Mouse (Mus musculus) ovary, postnatal 10 days (tissue): ENCODE measurements around the gene Lrp3.
"Not testable (repeated sequence)": the region's sequence is repeated elsewhere in the genome, so short reads cannot be mapped to it uniquely, and the experiment has no call there.

Experiments
- DNase-seq: peaks from one replicate; pipeline ENCODE4 v3.0.0; 2022; ENCODE audit warnings: low spot score

Gene Lrp3

DNA sequence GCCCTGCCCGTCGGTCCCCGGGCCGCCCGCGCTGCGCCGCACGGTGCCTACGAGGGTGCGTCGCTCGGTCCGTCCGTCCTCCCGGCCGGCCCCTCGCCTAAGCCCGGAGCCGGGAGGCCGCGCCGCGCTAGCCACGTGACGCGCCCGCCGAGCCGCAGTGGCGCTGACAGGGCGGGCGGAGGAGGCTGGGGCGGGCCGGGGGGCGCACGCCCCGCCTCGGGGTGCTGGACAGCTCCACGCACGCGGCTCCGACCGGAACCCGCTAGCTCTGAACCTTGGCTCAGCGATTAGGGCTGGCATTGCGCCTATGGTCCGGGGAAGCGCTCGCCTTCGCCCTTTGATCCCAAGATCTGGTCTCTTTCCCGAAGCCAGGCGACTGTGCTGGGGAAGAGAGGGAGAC, at the start of gene Lrp3:
Gene Lrp3 (minus strand): TSS at position 274 of the 400 bp plus-strand sequence.
- DNase-seq: peak; percentile 41

DNA sequence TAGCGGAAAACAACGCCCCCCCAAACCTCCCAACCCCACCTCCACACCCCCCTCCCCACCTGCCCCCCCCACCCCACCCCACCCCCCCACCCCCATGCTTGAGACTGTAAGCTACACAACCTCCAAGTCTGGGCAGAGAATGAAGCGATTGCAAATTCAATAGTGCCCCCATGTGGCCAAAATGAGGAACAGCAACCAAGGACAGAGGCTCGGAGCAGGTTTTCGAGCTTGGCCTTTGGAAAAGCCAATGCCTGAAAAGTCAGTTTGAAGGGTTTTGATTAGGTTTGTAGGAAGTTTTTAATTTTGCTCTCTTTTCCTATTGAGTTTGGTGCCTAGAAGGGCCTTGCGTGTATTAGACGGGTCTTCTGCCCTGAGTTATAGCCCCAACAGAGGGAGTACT, 49.4 kb upstream of the Lrp3 start:
- peak; percentile 12 for DNase-seq

DNA sequence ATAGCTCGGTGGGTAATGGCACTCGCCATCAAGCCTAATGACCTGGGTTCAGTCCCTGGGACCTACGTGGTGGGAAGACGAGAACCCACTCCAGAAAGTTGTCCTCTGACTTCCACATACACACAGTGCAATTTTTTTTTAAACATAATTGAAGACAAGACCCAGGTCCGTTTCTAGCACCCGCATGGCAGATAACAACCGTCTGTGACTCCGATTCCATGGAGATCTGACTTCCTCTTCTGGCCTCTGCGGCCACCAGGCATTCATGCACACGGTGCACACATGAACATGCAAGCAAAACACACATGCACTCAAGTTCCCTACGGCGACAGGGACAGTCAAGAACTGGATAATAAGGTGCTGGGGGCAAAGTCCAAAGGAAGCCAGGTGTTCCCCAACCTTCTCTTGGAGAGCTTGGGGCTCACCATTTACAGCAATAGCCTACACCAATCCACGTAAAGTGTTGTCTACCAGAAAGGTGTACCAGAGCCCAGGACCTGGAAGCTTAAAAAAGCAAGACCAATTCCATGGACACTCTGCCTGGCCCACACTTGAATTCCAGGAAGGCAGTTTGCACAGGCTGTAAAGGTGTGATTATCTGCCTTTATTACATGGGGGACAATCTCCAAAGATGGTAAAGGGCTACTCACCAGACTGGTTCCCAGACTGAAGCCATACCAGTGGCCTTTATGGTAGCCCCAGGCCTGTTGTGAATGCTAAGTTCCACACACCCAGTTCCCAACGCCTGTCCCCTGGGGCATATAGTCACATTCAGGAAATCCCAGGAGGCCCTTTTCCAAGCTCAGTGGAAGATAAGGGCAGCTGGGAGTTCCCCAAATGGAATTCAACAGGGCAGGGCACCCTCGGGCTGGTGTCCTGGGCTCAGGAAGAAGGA, 48.5 kb upstream of the Lrp3 start:
- DNase-seq: no peak

DNA sequence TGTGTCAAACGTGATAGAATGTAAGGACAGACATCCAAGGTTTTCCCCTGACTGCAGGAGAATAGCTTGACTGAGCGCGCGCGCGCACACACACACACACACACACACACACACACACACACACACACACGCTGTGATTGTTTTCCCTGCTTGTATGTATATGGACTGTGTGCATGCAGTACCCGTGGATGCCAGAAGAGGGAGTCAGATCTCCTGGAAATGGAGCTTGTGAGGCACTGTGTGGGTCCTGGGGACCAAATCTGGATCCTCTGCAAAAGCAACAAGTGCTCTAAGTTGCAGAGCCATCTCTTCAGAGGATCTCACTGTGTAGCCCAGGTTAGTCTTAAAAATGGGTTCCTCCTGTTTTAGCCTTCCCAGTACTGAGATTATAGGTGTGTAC, 44.1 kb upstream of the Lrp3 start:
- DNase-seq: no peak

DNA sequence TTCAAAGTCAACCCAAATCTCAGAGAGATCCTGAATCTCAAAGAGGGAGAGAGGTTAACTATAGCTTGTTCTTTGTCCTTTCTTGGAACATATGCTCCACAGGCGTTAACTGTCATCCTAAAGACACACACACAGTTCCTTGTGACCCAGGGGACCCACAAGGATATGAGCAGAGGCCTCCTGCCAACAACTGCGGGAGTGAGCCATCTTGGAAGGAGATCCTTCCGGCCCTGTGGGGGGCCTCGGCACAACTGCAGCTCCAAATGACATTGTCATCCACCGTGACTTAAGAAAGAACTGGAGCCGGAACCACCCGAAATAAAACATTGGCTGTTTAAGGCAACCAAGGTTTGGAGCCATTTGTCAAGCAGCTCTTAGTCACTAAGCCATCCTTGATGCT, 43.0 kb upstream of the Lrp3 start:
- DNase-seq: no peak

DNA sequence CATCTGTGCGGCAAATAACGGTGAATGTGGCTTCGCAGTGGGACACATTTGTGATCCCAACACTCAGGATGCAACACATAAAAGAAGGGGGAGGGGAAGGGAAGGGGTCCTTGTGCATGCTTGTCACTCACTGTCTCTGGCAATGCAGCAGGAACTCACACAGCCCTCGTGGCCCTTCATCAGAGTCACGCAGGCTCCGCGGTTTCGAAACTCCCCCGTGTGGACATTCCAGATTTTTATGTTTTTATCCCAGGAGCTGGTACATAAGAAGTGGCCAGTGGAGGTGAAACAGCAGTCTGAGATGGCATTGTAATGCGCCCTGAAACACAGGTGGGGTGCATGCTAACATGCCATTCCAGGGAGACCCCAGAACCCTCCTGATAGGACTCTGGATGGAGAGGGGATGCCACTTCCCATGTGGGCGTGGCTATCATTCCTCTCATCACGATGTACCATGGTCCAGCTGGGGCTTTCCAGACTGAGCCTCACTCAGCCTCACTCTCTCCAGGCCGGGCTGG, 36.8 kb upstream of the Lrp3 start:
- DNase-seq: no peak

DNA sequence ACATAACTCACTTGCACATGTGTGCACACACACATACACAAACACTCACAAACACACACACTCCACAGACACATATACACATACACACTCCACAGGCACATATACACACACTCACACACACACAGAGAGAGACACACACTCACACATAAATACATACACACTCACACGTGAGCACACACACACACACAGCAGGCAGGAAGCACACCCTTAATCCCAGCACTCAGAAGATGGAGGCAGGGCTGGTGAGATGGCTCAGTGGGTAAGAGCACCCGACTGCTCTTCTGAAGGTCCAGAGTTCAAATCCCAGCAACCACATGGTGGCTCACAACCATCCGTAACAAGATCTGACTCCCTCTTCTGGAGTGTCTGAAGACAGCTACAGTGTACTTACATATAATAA, 22.6 kb upstream of the Lrp3 start:
- DNase-seq: not testable (repeated sequence)

DNA sequence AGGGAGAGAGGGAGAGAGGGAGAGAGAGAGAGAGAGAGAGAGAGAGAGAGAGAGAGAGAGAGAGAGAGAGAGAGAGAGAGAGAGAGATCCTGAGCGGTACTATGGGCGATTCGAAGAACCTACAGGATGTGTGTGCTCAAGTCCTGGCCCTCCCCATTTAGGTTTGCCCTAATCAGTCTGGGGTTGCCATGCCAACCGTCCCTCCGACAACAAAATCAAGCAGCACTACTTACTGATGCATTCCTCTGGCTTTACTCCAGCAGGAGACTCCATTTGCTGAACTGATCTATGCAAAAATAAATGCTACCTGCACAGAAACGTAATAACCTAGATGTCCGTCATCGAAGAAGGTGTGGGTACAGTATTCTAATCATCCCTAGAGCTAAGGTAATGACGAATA, 20.0 kb upstream of the Lrp3 start:
- no peak for DNase-seq

DNA sequence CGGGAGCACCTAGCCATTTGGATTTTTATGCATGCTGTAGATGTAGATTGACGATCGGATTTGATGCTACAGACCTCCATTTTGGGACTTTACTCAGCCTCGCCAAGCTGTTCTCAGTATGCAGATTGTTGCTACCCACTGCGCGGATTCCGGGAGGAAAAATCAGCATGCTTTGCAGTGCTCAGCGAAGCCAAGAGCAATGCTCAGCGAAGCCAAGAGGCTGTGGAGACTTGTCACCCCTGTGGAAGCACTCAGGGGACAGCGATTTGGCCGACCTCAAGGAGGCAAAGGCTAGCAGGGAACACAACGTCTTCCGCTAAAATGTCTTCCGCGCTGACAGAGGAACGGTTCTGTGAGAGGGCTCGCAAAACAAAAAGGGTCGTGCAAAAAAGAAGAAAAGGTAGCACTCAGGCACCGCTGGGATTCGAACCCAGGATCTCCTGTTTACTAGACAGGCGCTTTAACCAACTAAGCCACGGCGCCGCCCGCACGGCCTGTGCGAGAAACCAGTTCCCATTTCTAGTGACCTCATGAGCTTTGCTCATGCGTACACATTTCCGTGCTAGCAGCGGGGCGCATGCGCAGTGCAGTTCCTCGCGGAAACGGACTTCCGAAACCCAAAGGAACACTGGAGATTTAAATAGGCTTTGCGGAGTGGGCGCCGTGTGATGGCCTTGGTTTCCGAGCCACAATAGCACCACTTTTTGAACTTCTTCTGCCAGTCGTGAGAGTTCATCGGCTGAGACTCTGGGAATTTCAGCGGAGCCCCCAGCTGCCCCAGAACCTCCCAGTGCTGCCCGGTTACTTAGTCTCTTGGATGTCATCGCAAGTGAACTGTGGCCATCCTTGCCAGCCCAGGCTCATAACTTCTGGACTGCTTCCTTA, 19.3 kb upstream of the Lrp3 start:
- peak; percentile 99 for DNase-seq

DNA sequence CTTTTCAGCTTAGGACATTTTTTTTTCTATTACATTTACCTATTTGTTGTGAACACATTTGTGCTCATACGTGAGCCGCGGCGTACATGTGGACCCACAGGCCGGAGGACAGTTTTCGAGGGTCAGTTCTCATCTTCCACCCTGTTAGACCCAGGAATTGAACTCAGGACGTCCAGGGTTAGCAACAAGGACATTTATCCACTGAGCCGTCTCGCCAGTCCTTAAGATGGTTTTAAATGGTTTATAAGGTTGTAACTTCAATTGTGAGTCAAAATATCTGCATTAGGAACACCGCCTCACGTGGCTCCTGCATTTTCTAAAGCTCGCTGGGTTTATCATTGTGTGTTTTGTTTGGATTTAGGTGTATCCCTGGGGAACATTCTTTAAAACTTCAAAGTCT, 18.6 kb upstream of the Lrp3 start:
- DNase-seq: no peak

DNA sequence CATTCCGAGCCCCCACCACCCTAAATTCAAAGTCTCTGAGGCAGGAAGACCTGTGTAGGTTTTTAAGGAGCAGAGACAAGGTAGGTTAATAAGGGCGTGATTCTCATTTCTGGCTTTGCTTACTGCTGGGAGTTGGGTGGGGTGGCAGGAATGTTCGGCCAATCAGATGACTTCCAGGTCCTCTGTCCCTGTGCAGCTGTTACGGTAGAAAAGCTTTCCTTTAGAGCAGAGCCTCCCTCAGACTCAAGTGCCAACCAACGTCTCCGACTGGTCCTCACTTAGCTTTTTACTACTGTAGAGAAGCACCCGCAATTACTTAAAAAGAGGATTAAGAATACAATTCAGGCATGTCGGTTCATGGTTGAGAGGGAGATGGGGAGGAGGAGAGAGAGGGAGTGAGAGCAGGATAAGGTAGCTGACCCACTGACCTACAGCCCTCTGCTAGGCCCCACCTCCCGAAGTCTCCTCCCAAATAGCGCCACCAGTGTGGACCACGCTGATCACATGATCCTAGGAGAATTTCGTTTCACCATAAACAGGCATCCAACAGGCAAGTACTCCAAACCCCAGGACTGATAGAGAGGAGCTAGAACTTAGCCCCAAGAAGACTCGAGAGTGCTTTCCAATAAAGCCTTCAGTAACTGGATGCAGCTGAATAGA, 17.6 kb upstream of the Lrp3 start:
- no peak for DNase-seq

DNA sequence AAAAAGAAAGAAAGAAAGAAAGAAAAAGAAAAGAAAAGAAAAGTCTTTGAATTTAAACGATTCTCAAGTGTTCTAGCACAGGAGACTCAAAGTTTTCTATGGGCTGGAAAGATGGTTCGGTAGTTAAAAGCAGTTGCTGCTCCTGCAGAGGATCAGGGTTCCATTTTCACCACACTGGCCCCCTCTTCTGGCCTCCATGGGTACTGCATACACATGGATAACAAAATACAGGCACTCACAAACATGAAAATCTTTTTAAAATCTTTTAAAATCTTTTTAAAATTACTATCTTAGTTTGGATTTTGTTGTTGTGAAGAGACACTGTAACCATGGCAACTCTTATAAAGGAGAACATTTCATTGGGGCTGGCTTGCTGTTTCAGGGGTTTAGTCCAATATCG, 15.0 kb upstream of the Lrp3 start:
- no peak for DNase-seq

DNA sequence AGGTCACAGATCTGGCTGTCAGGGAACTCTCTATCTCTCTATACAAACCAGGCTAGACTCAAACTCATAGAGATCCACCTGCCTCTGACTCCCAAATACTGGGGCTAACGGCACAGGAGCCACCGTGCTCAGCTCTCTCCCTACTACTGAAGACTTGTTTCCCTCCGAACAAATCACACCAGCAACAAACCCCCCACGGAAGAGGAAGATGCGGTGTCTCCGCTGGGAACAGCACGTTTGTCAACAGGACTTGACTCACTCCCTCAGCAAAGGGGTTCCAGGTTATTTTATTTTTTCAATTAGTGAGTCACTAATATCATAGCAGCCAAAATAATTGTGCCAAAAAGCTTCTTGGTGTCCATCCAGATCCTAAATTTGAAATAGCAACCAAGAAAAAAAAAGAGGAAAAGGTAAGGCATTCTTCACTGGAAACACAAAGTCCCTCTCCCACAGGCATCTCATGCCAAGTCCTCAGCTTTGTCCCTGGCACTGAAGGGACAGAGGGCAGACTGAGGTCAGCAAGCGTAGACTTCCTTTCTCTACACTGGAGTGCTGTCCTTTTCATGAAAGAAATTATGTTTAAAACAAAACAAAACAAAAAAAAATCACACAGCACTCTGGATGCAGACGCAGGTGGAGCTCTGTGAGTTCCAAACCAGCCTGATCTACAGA, 5.5 kb upstream of the Lrp3 start:
- no peak for DNase-seq

DNA sequence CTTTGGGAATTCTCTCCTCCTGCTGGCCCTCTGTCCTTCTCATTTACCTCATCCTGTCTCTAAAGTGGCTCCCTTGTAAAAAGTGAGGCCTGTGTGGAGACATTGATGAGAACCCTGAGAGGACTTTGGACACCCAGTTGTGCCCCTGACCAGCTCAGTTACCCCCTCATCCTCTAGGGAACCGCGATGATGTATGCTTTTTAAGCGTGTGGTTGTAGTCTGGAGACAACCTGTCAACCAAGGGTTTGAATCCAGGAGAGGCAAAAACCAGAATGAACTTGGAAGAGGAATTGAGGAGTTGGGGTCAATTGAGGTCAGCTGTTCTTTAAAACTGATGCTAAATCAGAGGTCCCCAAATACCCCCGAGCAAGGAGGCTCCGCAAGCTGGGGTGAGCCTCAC, 433 bp upstream of the Lrp3 start:
- no peak for DNase-seq

DNA sequence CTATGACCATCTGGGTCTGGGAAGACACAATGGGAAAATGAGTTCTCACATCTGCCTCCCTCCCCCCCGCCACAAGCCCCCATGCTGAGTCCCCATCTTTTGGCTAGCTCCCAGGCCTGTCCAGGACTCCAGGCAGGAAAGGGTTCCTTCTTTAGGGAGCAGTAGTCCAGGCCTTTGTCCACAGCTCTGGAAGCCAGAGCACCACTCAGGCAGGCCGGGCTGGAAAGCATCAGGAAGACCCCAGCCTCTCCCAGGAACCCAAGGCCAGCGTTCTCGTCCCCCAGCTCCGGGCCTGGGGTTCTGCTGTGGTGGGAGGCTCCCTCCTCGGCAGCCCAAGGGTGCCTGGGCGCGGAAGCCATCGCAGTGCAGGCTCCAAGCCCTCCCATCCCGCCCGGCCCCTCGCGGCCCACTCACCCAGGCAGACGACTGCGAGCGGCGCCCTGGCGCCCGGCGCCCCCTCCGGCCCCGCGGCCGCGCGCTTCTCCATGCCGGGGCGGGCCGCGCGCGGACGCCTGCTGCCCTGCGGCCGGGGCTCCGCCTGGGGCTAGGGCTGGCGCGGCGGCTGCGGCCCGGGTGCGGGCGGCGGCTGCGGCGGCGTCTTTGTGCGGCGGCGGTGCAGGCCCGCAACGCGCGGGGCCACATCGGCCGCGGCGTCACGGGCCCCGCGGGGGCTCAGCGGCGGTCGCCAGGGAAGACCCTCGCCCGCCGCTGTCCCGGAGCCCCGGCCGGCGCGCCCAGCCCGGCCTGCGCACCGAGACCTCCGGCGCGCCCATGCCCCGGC, 666 bp downstream of the Lrp3 start:
- no peak for DNase-seq

DNA sequence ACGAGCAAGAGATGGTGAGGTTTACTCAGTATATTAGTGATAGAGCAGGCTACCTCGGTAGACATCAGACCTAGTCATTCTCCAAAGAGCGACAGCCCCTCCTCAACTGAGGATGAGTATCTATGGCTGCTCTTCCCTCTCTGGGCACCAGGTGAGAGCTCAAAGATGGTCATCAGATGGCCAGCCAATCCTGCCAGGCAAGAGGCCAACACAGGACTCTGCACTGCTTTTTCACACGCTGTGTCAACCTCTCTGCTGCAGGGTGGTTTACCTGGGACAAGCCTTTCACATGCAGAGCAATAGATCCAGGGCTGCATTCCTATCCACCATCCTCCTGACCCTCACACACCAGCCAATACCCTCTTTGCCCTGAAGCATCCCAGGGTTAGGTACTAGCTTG, 3.5 kb downstream of the Lrp3 start:
- no peak for DNase-seq

DNA sequence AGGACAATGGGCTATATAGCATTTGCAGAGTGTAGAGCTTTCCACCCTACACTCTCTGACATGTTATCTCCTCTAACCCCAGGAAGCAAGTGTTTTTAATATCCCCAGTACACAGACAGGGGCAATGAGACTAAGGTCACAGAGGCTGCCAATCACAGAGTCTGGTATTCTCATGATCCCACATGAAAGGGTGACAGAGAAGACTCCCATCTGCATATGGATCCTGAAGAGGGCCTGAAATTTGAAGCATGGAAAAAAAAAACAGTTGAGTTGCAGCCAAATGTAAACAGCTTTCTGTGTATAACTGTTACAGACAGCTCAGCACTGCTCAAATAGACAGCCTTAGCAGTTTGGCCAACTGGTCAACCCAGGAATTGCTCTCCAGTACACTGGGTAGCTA, 15.5 kb downstream of the Lrp3 start:
- DNase-seq: no peak

DNA sequence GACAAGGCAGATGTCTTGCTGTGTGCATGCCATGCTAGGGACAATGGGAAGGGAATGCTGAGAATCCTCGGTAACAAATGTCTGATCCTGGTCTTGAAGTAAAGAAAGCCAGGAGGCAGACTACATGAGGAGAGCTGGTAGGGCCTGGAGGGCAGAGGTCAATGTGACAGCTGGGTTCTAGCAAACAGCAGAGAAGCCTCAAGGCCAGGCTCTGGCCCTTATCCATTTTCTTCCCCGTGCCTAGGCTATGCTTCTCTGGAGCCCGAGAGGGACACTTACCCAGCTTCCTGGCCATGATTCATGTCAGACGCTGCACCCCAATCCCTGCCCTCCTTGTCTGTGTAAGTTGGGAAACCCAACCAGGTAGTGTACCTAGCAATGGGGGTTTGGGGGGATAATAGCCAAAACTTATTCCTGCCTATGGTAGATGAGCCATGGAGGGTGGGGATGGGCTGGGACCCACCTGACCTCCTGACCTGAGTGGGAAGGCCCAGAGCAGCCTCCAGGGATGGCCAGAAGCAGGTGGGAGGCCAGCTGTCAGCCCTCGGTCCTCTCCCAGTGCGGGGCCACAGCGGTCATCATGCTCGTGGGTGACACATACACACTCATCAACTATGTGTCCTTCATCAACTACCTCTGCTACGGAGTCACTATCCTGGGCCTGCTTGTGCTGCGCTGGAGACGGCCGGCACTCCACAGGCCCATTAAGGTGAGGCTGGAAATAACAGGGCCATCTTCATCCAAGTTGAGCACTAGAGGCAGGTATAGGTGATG, 16.1 kb downstream of the Lrp3 start:
- DNase-seq: no peak

DNA sequence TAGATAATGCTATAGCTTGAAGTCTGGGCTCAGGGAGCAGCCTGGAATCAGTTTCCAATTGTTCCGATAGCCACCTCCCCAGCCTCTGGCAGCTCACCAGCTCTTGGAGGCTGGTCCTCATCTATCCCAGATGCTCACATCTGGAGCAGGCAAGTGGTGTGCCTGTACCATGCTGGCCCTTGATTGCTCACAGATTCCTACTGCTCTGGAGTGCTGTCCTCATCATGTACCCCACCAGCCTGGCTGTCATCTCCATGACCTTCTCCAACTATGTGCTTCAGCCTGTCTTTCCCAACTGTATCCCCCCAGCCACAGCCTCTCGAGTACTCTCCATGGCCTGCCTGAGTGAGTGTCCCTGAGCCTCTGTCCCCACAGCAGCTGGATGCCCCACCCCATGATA, 18.3 kb downstream of the Lrp3 start:
- no peak for DNase-seq

DNA sequence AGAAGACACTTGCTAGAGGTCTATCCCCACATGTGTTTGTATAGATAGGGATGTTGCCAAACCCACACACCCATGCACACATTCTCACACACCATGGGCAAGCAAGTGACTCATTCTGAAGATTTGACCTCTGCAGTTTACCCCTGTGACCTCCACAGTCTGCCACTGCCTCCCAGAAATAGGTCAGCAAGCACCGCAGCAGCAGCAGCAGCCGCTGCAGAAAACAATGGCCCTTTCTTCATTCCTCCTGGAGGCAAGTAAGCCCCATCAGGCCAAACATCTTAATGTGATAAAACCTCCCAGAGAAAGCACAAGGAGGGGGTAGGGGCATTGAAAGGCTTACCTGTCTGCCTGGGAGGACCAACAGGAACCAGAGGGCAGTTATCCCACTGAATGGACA, 24.0 kb downstream of the Lrp3 start:
- no peak for DNase-seq
